Mouse (Mus musculus) T-helper 17 cell (primary cell): ENCODE results near the gene Gm47841.

Experiments used
- in situ Hi-C, 2 experiments: fragments of 300-600 bp; cut with MboI, MseI; formaldehyde crosslinking; loops; 1 replicate in 1 of 2; 2 replicates in 1 of 2; pipeline ENCODE4 v1.15.1; 2025; ENCODE audit warnings: high pct_unique_total_duplicates in 2 of 2

The Gm47841 gene

DNA sequence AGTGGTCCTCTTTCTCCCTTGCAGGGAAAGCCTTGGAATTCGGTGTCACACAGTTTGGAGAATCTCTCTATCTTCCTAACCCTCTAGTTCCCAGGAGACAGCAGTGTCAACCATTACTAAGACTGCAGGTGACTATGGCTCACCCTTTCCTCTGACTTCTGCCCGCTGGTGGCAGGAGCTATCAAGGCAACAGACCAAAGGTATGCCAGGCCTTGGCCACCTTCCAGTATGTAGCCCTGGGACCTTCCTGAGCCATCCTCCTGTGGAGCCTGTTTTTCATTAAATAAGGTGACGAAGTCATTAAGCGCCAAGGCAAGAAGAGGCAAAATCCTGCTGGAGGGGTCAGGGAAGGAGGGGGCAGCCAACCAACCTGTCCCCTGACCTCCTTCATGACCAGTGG, 28.0 kb upstream of the Gm47841 start:
- in situ Hi-C loops = no loop called here

DNA sequence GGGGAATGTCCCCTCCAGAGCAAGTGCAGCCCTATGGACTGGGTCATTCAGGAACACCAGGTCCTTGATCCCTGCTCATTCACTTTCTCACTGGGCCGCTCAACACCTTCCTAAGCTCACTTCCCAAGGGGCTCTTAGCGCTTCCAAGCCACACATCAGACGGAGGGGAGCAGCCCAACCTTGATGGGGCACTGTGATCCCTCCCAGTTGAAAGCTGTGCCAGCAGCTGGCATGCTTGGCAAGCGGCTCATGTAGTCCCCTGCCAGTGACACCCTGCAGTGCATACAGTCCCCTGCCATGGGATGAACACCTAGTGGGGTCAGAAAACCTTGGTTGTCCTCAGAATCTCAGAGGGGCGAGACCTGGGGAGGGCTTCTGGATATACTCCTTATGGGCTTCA, 26.9 kb upstream of the Gm47841 start:
- in situ Hi-C loops = no loop called here

DNA sequence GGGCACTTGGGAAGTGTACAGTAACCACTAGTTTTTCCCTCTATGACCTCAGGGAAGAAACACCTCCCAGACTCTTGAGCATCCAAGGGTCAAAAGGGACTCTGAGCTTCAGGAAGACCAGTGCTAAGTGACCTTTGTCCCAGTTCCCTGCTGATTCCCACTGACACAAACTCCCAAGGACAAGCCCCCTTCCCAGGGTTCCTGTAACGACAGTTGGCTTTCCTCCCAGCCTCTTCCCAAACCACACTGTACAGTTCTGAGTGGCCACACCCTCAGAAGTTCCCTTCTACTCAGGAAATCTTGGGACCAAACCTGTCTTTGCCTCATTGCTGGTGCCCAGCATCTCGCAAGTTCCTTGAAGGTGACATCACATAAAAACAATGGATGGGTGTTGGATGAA, 25.5 kb upstream of the Gm47841 start:
- in situ Hi-C loops = no loop called here

- in situ Hi-C loops = no loop called here
Observed at GRCm38 (mm10) chr15:101070762-101071161, 23.6 kb upstream of the Gm47841 start.

GRCm38 (mm10) chr15:101069641-101070190, 22.5 kb upstream of the Gm47841 start:
- in situ Hi-C loops = loop anchor here in 1 of 2 experiments (10.0 kb wide), 1 partner anchor 575 kb away; the partner anchor contains the start of gene Gm5478

- in situ Hi-C loops = loop anchor here in 1 of 2 experiments (10.0 kb wide), 1 partner anchor 576 kb away; the partner anchor contains the start of gene Gm5478
Observed at GRCm38 (mm10) chr15:101068671-101069070, 21.5 kb upstream of the Gm47841 start.

DNA sequence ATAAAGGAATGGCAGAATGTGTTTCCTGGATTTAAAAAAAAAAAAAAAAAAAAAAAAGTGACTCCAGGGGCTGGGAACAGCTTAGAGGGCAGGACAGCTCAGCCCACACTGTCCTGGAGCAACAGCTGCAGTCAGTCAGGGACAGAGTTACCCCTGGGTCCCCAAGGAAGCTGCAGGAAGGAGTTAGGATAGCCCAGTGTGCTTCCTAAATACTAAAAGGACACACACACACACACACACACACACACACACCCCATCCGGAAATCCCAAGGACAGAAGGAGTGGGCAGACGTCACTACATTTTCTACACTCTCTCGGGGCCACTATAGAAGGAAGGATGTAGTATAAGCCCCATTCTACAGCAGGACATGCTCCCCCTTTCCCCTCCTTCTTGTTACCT, 20.8 kb upstream of the Gm47841 start:
- in situ Hi-C loops = loop anchor here in 1 of 2 experiments (10.0 kb wide), 1 partner anchor 577 kb away; the partner anchor contains the start of gene Gm5478

DNA sequence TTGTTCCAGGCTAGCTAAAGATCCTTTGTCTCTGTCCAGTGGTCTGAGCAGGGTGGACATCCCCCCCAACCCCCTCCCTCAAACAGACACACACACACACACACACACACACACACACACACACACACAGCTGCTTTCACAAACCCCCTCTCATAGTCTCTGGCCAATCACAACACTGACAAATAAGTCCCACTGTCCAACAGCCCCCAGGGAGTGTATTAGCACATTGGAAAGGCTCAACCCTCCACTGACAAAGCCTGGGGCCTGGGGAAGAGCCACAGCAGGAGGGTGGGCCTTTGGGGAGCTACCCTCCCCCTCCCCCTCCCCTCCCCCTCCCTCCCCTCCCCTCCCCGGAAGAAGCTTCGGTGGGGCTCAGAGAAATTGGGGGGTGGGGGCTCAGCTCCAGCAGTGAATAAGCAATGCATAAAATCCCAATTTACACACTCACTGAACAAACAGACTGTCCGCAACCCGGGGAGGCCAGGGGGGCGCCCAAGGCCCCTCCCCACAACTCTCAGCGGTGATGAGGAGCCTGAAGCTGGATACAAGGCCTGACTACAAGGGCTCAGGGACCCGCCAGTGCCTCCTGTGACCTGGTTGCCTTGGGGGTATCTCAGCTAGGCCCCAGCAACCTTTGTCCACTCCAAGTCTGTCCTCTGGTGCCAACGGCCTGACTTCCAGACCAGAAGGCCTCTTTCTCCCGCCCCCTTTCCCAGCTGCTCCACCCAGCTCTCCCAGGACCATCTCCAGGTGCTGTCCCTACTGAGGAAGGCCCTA, 19.9 kb upstream of the Gm47841 start:
- in situ Hi-C loops = loop anchor here in 1 of 2 experiments (10.0 kb wide), 1 partner anchor 578 kb away; the partner anchor contains the start of gene Gm5478

DNA sequence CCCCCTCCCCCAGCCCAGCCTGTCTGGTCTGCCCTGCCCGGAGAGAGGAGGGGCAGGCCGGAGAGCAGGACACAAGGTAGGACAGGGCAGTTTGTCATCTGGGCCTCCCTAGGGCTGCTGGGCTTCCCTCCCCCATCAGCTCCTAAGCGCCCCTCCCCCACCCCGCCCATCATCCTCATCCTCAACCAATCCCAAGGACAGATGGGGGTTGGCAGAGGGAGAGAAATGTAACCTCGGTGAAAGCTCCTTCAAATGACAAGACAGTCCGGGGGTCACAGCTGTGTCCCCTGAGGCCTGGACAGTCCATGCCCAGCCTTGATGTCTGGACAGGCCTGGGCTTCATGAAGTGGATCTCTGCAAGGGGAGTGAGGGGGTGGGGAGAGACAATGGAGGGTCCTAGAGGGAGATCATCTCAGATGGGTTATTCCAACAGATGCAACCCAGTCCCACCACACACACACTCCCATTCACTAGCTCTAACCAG, 19.2 kb upstream of the Gm47841 start:
- in situ Hi-C loops = loop anchor here in 1 of 2 experiments (10.0 kb wide), 1 partner anchor 578 kb away; the partner anchor contains the start of gene Gm5478

- in situ Hi-C loops = loop anchor here in 1 of 2 experiments (10.0 kb wide), 1 partner anchor 580 kb away; the partner anchor contains the start of gene Gm5478
Observed at GRCm38 (mm10) chr15:101065069-101065468, 17.9 kb upstream of the Gm47841 start.

GRCm38 (mm10) chr15:101060280-101060852, 13.2 kb upstream of the Gm47841 start:
- in situ Hi-C loops = loop anchor here in 1 of 2 experiments (10.0 kb wide), 1 partner anchor 584 kb away; the partner anchor contains the start of gene Gm5478

DNA sequence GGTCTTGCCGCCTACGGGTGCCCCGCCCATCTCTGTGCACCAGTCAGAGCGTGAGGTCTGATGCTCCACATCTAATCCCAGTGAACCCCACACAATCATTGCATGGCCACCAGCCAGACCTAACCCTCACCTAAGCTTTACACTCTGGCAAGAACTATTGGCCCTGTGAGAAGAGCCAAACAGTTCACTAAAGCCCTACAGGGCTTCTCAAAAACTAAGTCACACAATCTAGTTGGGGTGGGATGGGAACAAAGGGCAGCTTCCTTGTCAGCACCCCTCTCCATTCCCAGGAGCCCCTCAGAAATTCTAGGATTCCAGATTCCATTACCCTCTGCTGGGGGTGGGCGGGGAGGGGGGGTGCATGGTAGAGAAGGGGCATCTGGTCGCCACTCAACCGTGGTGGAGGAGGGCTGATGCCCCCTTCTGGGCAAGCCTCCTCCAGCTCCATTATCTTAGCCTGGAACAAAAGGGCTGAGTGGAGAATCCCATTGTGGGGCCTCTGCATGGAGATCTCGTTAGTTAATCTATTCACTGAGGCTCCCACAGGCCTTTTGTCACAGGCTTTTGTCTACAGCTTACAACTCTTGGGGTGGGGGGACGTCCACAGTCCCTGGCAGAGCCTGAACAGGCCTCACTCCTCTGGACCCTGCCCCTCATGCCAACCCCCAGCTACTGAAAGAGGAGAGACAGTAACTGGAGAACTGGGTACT, 12.5 kb upstream of the Gm47841 start:
- in situ Hi-C loops = loop anchor here in 1 of 2 experiments (10.0 kb wide), 1 partner anchor 585 kb away; the partner anchor contains the start of gene Gm5478

- in situ Hi-C loops = no loop called here
Observed at GRCm38 (mm10) chr15:101056225-101056624, 9.0 kb upstream of the Gm47841 start.

GRCm38 (mm10) chr15:101054541-101054940, 7.3 kb upstream of the Gm47841 start:
- in situ Hi-C loops = no loop called here

DNA sequence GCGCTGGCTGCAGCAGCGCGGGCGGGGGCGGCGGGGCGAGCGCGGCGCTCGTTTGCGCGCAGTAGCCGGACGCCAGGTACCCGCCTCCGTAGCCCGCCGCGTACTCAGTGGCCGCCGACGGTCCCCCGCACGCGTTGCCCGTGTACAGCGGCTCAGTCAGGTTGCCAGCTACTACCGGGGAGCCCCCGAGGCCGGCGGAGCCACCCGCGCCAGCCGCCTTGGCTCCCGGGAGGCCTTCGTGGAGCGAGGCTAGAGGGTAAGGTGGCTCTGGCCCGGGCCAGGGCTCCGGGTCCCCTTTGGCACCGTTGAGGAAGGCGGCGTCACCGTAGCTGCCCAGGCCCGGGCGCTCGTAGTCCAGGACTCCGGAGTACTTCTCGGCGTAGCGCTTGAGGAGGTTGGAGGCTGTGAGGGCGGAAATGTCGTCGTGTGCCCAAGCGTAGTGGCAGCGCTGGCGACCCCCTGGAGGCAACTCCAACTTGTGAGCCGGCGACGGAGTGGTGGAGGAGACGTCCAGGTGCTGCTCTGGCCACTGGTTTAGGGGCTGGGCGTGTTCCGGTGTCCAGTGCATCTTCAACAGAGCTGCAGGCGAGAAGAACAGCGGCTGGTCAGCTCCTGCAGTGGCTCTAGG, 6.7 kb upstream of the Gm47841 start:
- in situ Hi-C loops = no loop called here

DNA sequence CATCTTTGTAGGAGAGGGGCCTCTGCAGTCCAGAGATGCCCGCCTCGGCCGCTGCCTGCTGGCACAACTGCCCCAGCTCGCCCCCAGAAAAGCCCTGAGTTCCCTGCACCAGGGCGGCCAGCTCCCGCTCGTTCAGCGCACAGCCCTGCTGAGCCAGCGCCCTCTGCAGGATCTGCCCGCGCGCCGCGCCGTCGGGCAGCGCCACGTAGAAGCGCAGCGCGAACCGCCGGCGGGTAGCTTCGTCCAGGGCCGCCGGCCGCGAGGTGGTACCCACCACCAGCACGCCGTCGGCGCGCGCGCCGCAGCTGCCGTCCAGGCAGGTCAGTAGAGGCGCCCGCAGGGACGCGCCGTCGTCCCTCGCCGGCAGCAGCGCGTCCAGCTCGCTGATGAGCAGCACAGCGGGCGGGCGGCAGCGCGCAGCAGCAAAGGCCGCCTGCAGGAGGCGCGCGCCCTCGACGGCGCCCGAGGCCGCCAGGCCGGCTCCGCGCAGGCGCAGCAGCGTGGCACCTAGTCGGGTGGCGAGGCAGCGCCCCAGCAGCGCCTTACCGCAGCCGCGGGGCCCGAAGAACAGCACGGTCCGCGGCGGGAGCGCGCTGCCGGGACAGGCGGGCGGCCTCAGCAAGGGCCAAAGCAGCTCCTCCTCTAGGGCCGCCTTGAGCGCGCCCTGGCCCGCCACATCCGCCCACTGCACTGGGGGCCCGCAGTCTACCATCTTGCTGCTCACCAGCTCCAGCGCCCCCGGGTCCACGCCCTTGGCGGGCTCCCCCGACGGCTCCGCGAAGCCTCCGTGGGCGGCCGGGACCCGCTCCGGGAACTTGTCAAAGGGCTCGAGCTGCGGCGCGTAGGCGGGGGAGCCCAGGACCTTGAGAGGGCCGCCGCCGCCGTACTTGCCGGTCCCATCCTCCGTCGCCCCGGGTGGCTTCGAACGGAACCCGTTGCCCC, 5.6 kb upstream of the Gm47841 start:
- in situ Hi-C loops = no loop called here

DNA sequence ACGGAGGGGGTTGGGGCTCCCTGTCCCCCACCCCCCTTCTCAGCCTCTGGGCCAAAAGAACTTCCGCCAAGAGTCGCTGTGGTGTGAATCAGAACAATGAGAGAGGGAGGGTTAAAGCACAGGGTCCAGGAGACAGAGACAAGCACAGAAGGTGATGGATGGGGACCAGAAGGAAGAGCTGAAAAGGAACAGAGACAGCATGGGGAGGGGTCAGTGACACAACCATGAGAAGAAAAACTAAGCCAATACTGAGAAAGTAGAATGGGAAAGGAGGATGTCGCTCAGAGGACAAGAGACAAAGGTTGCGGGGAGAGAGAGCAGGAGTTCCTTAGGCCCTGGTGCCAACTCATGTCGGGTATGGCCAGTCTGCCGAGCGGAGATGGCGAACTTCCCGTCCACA, 4.7 kb upstream of the Gm47841 start:
- in situ Hi-C loops = no loop called here

- in situ Hi-C loops = no loop called here
Observed at GRCm38 (mm10) chr15:101048338-101048896, 1.2 kb upstream of the Gm47841 start.

- in situ Hi-C loops = no loop called here
Observed at GRCm38 (mm10) chr15:101046527-101047193, 537 bp downstream of the Gm47841 start.
